Mouse (Mus musculus) MEL (cell line): ENCODE data around the gene Lmod3. TPM values are rescaled to one million over a fixed set of nuclear protein-coding genes. Genes with fewer than 3 reads are reported as not detected.

ENCODE experiments used
- DNase-seq: peaks from one replicate; pipeline ENCODE4 v3.0.0; 2011; ENCODE audit warnings: low read depth, low spot score
- H3K27ac ChIP-seq: 2 replicates; pipeline ENCODE4 v1.5.1; 2012; ENCODE audit warnings: low read depth, mild to moderate bottlenecking, control low read depth, low read length, moderate library complexity; ENCODE audit not compliant: control insufficient read depth
- H3K27me3 ChIP-seq, 2 experiments: fragments of 150-350 bp in 1 of 2; sonication (generic) in 1 of 2; 2 replicates each; pipeline ENCODE4 v1.6.1; 2012; ENCODE audit warnings: low read length in 2 of 2, mild to moderate bottlenecking in 2 of 2, improper control_type of control experiment in 1 of 2, moderate library complexity in 1 of 2; ENCODE audit not compliant: insufficient read depth in 2 of 2, control insufficient read depth in 1 of 2
- H3K36me3 ChIP-seq, 2 experiments: 2 replicates each; pipeline ENCODE4 v1.6.1; 2012 to 2014; ENCODE audit warnings: low read length in 2 of 2, improper control_type of control experiment in 1 of 2, inconsistent platforms in 1 of 2, mild to moderate bottlenecking in 1 of 2; ENCODE audit not compliant: insufficient read depth in 2 of 2, control insufficient read depth in 1 of 2
- H3K4me1 ChIP-seq, 2 experiments: fragments of 150-350 bp in 1 of 2; sonication (generic) in 1 of 2; 2 replicates each; pipeline ENCODE4 v1.6.1; 2012; ENCODE audit warnings: low read length in 2 of 2, improper control_type of control experiment in 1 of 2, mild to moderate bottlenecking in 1 of 2; ENCODE audit not compliant: insufficient read depth in 2 of 2, control insufficient read depth in 1 of 2
- H3K4me3 ChIP-seq, 2 experiments: fragments of 150-350 bp in 1 of 2; sonication (generic) in 1 of 2; 2 replicates each; pipeline ENCODE4 v1.5.1; 2012; ENCODE audit warnings: low read depth in 2 of 2, low read length in 2 of 2, mild to moderate bottlenecking in 2 of 2, moderate library complexity in 2 of 2, control low read depth in 1 of 2, improper control_type of control experiment in 1 of 2; ENCODE audit not compliant: control insufficient read depth in 1 of 2, insufficient read depth in 1 of 2
- H3K79me2 ChIP-seq: 2 replicates; pipeline ENCODE4 v1.6.1; 2012; ENCODE audit warnings: mild to moderate bottlenecking, low read length, moderate library complexity; ENCODE audit not compliant: control insufficient read depth, poor library complexity, insufficient read depth
- H3K9ac ChIP-seq: 2 replicates; pipeline ENCODE4 v1.6.1; 2012; ENCODE audit warnings: low read depth, mild to moderate bottlenecking, control low read depth, low read length, moderate library complexity; ENCODE audit not compliant: control insufficient read depth, poor library complexity, severe bottlenecking
- H3K9me3 ChIP-seq: fragments of 150-350 bp; sonication (generic); replicated peaks from 2 replicates; pipeline ENCODE4 v1.6.1; 2012; ENCODE audit warnings: mild to moderate bottlenecking, low read length, improper control_type of control experiment, moderate library complexity; ENCODE audit not compliant: insufficient read depth
- BHLHE40 ChIP-seq: IDR thresholded peaks from 2 replicates; pipeline ENCODE4 v1.6.1; 2012; ENCODE audit warnings: low read depth, mild to moderate bottlenecking, inconsistent platforms, low read length, improper control_type of control experiment, borderline replicate concordance
- CTCF ChIP-seq, 3 experiments: IDR thresholded peaks in 2 of 3; conservative IDR thresholded peaks in 1 of 3; 2 replicates each; pipeline ENCODE4 v1.5.1; 2011 to 2012; ENCODE audit warnings: low read length in 3 of 3, low read depth in 2 of 3, mild to moderate bottlenecking in 2 of 3, improper control_type of control experiment in 1 of 3, inconsistent platforms in 1 of 3, mixed read lengths in 1 of 3, moderate library complexity in 1 of 3; ENCODE audit not compliant: control insufficient read depth in 1 of 3, insufficient read depth in 1 of 3, poor library complexity in 1 of 3, severe bottlenecking in 1 of 3
- EP300 ChIP-seq, 2 experiments: IDR thresholded peaks; 2 replicates each; pipeline ENCODE4 v1.6.1; 2011; ENCODE audit warnings: improper control_type of control experiment in 2 of 2, low read length in 2 of 2, low read depth in 1 of 2, mild to moderate bottlenecking in 1 of 2
- GATA1 ChIP-seq: IDR thresholded peaks from 2 replicates; pipeline ENCODE4 v1.6.1; 2011; ENCODE audit warnings: low read depth, low read length, improper control_type of control experiment
- HCFC1 ChIP-seq: IDR thresholded peaks from 2 replicates; pipeline ENCODE4 v1.6.1; 2012; ENCODE audit warnings: low read depth, mild to moderate bottlenecking, inconsistent platforms, low read length, improper control_type of control experiment, moderate library complexity
- KAT2A ChIP-seq: conservative IDR thresholded peaks from 2 replicates; pipeline ENCODE4 v1.6.1; 2012; ENCODE audit warnings: low read depth, low read length, improper control_type of control experiment, inconsistent platforms
- MAX ChIP-seq: IDR thresholded peaks from 2 replicates; pipeline ENCODE4 v1.6.1; 2011; ENCODE audit warnings: low read length, improper control_type of control experiment
- MEF2A ChIP-seq: IDR thresholded peaks from 2 replicates; pipeline ENCODE4 v1.6.1; 2014; ENCODE audit warnings: low read depth, mild to moderate bottlenecking, inconsistent platforms, low read length, improper control_type of control experiment; ENCODE audit not compliant: poor library complexity, insufficient replicate concordance, severe bottlenecking; ENCODE audit errors: extremely low read depth
- MXI1 ChIP-seq: IDR thresholded peaks from 2 replicates; pipeline ENCODE4 v1.6.1; 2011; ENCODE audit warnings: mild to moderate bottlenecking, low read depth, low read length, improper control_type of control experiment
- MYB ChIP-seq: IDR thresholded peaks from 2 replicates; pipeline ENCODE4 v1.6.1; 2011; ENCODE audit warnings: mild to moderate bottlenecking, low read depth, low read length, improper control_type of control experiment
- MYC ChIP-seq: IDR thresholded peaks from 2 replicates; pipeline ENCODE4 v1.6.1; 2011; ENCODE audit warnings: low read depth, mild to moderate bottlenecking, low read length, improper control_type of control experiment, moderate library complexity
- NELFE ChIP-seq: IDR thresholded peaks from 2 replicates; pipeline ENCODE4 v1.6.1; 2011; ENCODE audit warnings: low read depth, low read length, improper control_type of control experiment
- NRF1 ChIP-seq: IDR thresholded peaks from 2 replicates; pipeline ENCODE4 v1.6.1; 2014; ENCODE audit warnings: low read depth, mild to moderate bottlenecking, inconsistent platforms, low read length, improper control_type of control experiment, moderate library complexity; ENCODE audit not compliant: poor library complexity, insufficient read depth, severe bottlenecking
- POLR2A ChIP-seq, 2 experiments: IDR thresholded peaks; 2 replicates each; pipeline ENCODE4 v1.6.1; 2011 to 2012; ENCODE audit warnings: low read length in 2 of 2, mild to moderate bottlenecking in 2 of 2, control low read depth in 1 of 2, improper control_type of control experiment in 1 of 2, low read depth in 1 of 2, moderate library complexity in 1 of 2; ENCODE audit not compliant: control insufficient read depth in 1 of 2, insufficient read depth in 1 of 2, poor library complexity in 1 of 2
- POLR2AphosphoS2 ChIP-seq: IDR thresholded peaks from 2 replicates; pipeline ENCODE4 v1.6.1; 2011; ENCODE audit warnings: low read length, improper control_type of control experiment
- SIN3A ChIP-seq: IDR thresholded peaks from 2 replicates; pipeline ENCODE4 v1.6.1; 2012; ENCODE audit warnings: low read length, improper control_type of control experiment, inconsistent platforms
- SMC3 ChIP-seq: IDR thresholded peaks from 2 replicates; pipeline ENCODE4 v1.6.1; 2011; ENCODE audit warnings: low read depth, low read length, improper control_type of control experiment
- TBP ChIP-seq: IDR thresholded peaks from 2 replicates; pipeline ENCODE4 v1.8.0; 2011; ENCODE audit warnings: low read depth, low read length, improper control_type of control experiment
- TCF12 ChIP-seq: IDR thresholded peaks from 2 replicates; pipeline ENCODE4 v1.6.1; 2014; ENCODE audit warnings: low read depth, mild to moderate bottlenecking, inconsistent platforms, low read length, improper control_type of control experiment, moderate library complexity
- UBTF ChIP-seq: IDR thresholded peaks from 2 replicates; pipeline ENCODE4 v1.6.1; 2012; ENCODE audit warnings: low read depth, mild to moderate bottlenecking, inconsistent platforms, low read length, improper control_type of control experiment, moderate library complexity, borderline replicate concordance; ENCODE audit not compliant: insufficient read depth
- USF1 ChIP-seq: IDR thresholded peaks from 2 replicates; pipeline ENCODE4 v1.6.1; 2014; ENCODE audit warnings: low read depth, mild to moderate bottlenecking, inconsistent platforms, low read length, improper control_type of control experiment, moderate library complexity
- USF2 ChIP-seq, 2 experiments: IDR thresholded peaks; 2 replicates each; pipeline ENCODE4 v1.6.1; 2011 to 2012; ENCODE audit warnings: improper control_type of control experiment in 2 of 2, low read length in 2 of 2, borderline replicate concordance in 1 of 2, inconsistent platforms in 1 of 2, low read depth in 1 of 2, mild to moderate bottlenecking in 1 of 2; ENCODE audit not compliant: insufficient read depth in 1 of 2
- ZC3H11A ChIP-seq: IDR thresholded peaks from 2 replicates; pipeline ENCODE4 v1.6.1; 2012; ENCODE audit warnings: low read depth, mild to moderate bottlenecking, inconsistent platforms, low read length, improper control_type of control experiment
- ZMIZ1 ChIP-seq: IDR thresholded peaks from 2 replicates; pipeline ENCODE4 v1.6.1; 2012; ENCODE audit warnings: low read depth, mild to moderate bottlenecking, inconsistent platforms, low read length, improper control_type of control experiment, moderate library complexity
- polyA plus RNA-seq, 2 experiments: library from polyadenylated mRNA; stranded (reverse) in 1 of 2; unstranded in 1 of 2; fragments of >175 nt in 1 of 2; fragments of >200 nt in 1 of 2; gene quantifications; 2 replicates each; pipeline versions ENCODE4 v1.2.1 to v1.2.4; 2012; ENCODE audit warnings: low replicate concordance in 2 of 2, low read depth in 1 of 2; ENCODE audit not compliant: insufficient read length in 2 of 2, insufficient read depth in 1 of 2, missing spikeins in 1 of 2
- total RNA-seq: library from RNA; depleted of rRNA; stranded (reverse); fragments of 300-350 nt; gene quantifications from 2 replicates; pipeline ENCODE4 v1.2.3, GENCODE M21; 2012

Lmod3 gene
- total and polyA plus RNA-seq, 3 experiments: not detected

- no peak overlapping the region for H3K9ac ChIP-seq
- H3K4me3 ChIP-seq: no peak overlapping the region
- H3K27me3 ChIP-seq: no peaks in the 10 kb centered on the region
- H3K9me3 ChIP-seq: no peaks in the 10 kb centered on the region
- no peaks in the 10 kb centered on the region for H3K4me1 ChIP-seq
- H3K27ac ChIP-seq: no peak overlapping the region
- no peaks in the 10 kb centered on the region for H3K79me2 ChIP-seq
- TF ChIP-seq MXI1: no peak
- no peak for TF ChIP-seq NRF1
- no peak for TF ChIP-seq UBTF
- no peak for TF ChIP-seq EP300 (IDR thresholded peaks at IDR 0.05; ENCODE audit: low read depth in 1 of 2, low read length in 2 of 2)
- no peak for TF ChIP-seq SIN3A
- no peak for TF ChIP-seq POLR2A (IDR thresholded peaks at IDR 0.05; ENCODE audit: control insufficient read depth in 1 of 2, insufficient read depth in 1 of 2, low read depth in 1 of 2, low read length in 2 of 2, poor library complexity in 1 of 2)
- TF ChIP-seq KAT2A: no peak
- TF ChIP-seq GATA1: no peak
- no peak for TF ChIP-seq BHLHE40
- no peak for TF ChIP-seq MYC
- no peak for TF ChIP-seq HCFC1
- no peak for TF ChIP-seq ZMIZ1
- TF ChIP-seq USF2 (IDR thresholded peaks at IDR 0.05; ENCODE audit: borderline replicate concordance in 1 of 2, insufficient read depth in 1 of 2, low read depth in 1 of 2, low read length in 2 of 2): no peak
- no peak for TF ChIP-seq POLR2AphosphoS2
- no peak for TF ChIP-seq NELFE
- TF ChIP-seq SMC3: no peak
- no peak for TF ChIP-seq MAX
- TF ChIP-seq USF1: no peak
- no peak for TF ChIP-seq TCF12
- TF ChIP-seq TBP: no peak
- no peak for DNase-seq
- H3K36me3 ChIP-seq: no peaks in the 10 kb centered on the region
Measured at GRCm38 (mm10) chr6:97275760-97276159, 23.2 kb upstream of the Lmod3 start.

GRCm38 (mm10) chr6:97273777-97274176 is 21.2 kb upstream of the Lmod3 start:
- DNase-seq: peak; percentile 30
- no peaks in the 10 kb centered on the region for H3K79me2 ChIP-seq
- H3K4me1 ChIP-seq: no peaks in the 10 kb centered on the region
- H3K27ac ChIP-seq: no peak overlapping the region
- H3K36me3 ChIP-seq: no peaks in the 10 kb centered on the region
- TF ChIP-seq ZC3H11A (no peak), SIN3A (no peak), MEF2A (no peak), USF1 (no peak), MYB (no peak), CTCF (IDR thresholded peaks at IDR 0.05 in 2 of 3, conservative IDR thresholded peaks at IDR 0.05 in 1 of 3; ENCODE audit: control insufficient read depth in 1 of 3, insufficient read depth in 1 of 3, low read depth in 2 of 3, low read length in 3 of 3, poor library complexity in 1 of 3, severe bottlenecking in 1 of 3) (no peak), POLR2AphosphoS2 (no peak)
- no peak overlapping the region for H3K9ac ChIP-seq
- no peaks in the 10 kb centered on the region for H3K27me3 ChIP-seq
- H3K9me3 ChIP-seq: no peaks in the 10 kb centered on the region
- no peak overlapping the region for H3K4me3 ChIP-seq
